Mouse (Mus musculus): ENCODE results near the gene C2cd4d.

C2cd4d gene

DNA sequence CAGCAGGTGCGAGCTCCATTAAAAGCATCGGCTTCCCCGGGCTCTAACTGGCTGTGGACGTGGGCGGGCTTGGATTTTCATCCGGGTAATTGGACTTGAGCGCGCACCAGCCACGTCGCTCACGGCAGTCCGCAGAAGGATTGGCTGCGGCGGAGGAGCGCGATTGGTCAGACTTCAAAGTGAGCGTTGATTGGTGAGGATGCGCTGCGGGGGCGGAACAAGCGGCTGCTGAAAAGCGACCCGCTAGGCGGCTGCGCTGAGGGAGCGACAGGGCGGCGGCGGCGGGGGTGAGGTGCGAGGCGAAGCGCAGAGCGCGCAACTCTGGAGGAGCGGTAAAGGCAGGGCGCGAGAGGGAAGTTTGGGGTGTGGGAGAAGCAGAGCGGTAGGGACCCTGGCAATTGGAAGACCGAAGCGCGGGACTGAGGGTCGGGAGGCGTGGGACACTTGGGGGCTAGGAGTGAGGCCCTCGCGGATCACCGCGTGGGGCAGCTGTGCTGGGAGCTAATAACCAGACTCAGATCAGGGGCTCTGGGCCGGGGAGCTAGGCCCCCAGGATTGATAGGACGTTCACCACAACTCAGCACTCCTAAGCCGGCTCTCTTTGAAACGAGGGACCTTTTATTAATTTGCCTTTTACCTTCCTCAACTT is 50.9 kb downstream of the C2cd4d start, which contains the start of gene Tdrkh:
Gene Tdrkh, plus strand, starts transcription at position 243 of the 649 bp plus-strand sequence.
- peak; percentile 62 for DNase-seq (ENCODE audit: extremely low read depth, low read depth, low spot score)
